8 mouse cellular contexts compared by ENCODE assay signal in the genomic region with DNA sequence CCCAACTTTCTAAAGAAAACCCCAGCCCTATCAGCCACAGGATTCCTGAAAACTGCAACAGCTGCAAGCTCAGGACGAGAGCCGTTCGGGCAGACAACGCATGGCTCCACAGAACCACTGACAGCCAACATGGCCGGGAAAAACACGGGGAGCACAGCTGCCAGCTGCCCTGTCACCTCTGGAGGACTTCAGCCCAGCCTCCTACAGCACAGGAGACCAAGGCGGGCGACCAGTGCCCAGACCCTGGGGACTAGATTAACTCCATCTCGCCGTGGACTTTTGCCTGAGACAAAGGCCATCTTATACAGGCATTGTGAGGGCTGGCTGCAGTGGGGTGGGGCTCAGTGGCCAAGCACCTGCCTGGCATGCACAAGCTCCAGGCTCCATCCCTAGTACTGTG. TPM values are rescaled to one million over a fixed set of nuclear protein-coding genes. Genes with fewer than 3 reads are reported as not detected.
DNase-seq lines count a peak whose midpoint lies in the region; ATAC-seq and TF ChIP-seq lines count a peak whose summit lies in the region.

No protein-coding gene starts in this region.

- H3K27me3 ChIP-seq in C2C12 (ENCODE audit: control insufficient read depth, insufficient read depth, insufficient read length) = no peaks in the 10 kb centered on the region
- no peaks in the 10 kb centered on the region for H3K27me3 ChIP-seq in intestine, embryonic 14.5 days (replicated peaks; ENCODE audit: control insufficient read depth, insufficient read depth, low read length)
- H3K27me3 ChIP-seq in liver, embryonic 12.5 days (replicated peaks) = peaks cover 65% of the 10 kb centered on the region

- H3K79me2 ChIP-seq in C2C12 (ENCODE audit: control insufficient read depth, insufficient read depth) = peaks cover 73% of the 10 kb centered on the region

- peak overlapping the region; percentile 98 for H3K4me2 ChIP-seq in intestine, embryonic 14.5 days (ENCODE audit: low read length)
- H3K4me2 ChIP-seq in liver, embryonic 12.5 days = peak overlapping the region; percentile 67; the same call in 1 of the 2 replicates

- no peaks in the 10 kb centered on the region for H3K9me3 ChIP-seq in intestine, embryonic 14.5 days (ENCODE audit: control insufficient read depth, low read length)
- no peaks in the 10 kb centered on the region for H3K9me3 ChIP-seq in liver, embryonic 12.5 days (replicated peaks)

- peaks cover 23% of the 10 kb centered on the region for H3K4me1 ChIP-seq in cortical plate, adult 2 months (ENCODE audit: control insufficient read depth, insufficient read depth, low read length)
- peaks cover 33% of the 10 kb centered on the region for H3K4me1 ChIP-seq in intestine, embryonic 14.5 days (replicated peaks; ENCODE audit: control insufficient read depth, insufficient read depth, low read length)
- H3K4me1 ChIP-seq in liver, embryonic 12.5 days = peaks cover 28% of the 10 kb centered on the region

- H3ac ChIP-seq in C2C12 (ENCODE audit: control insufficient read depth, insufficient read length, low read depth) = peak overlapping the region; percentile 34

- WGBS in intestine, embryonic 14.5 days = 67% methylated on average over 10 of the region's 10 CpGs
- WGBS in liver, embryonic 12.5 days (ENCODE audit: insufficient replicate concordance) = 70% methylated on average over 10 of the region's 10 CpGs

- H3K27ac ChIP-seq in cortical plate, adult 2 months (ENCODE audit: insufficient read depth, low read length) = no peak overlapping the region
- H3K27ac ChIP-seq in intestine, embryonic 14.5 days (ENCODE audit: low read depth) = no peak overlapping the region
- H3K27ac ChIP-seq in liver, embryonic 12.5 days = no peak overlapping the region

- DNase-seq in intestine, embryonic 14.5 days (ENCODE audit: low spot score) = no peak
- DNase-seq in embryo, embryonic 10 days (ENCODE audit: low spot score) = no peak
- DNase-seq in left cerebral cortex, postnatal 14 days (ENCODE audit: low spot score in 2 of 2) = no peak
- no peak for DNase-seq in c-Kit-positive CD71-positive TER-119-positive erythroid progenitor cells, embryonic 14.5 days (ENCODE audit: low spot score)
- DNase-seq in right cerebral cortex, adult 18-20 months = no peak

- intact Hi-C loops in left cerebral cortex, postnatal 14 days (cut with DNase I) = loop anchor here (5.0 kb wide), 1 partner anchor 48 kb away; no protein-coding TSS in a partner anchor

- TF ChIP-seq POLR2A in cortical plate, adult 2 months (IDR thresholded peaks at IDR 0.05; ENCODE audit: extremely low read depth, insufficient read depth, low read length) = no peak

- peaks cover 69% of the 10 kb centered on the region for H3K79me3 ChIP-seq in C2C12 (ENCODE audit: low read depth)

- H3K4me3 ChIP-seq in C2C12 (ENCODE audit: insufficient read depth, poor library complexity, severe bottlenecking) = no peak overlapping the region
- peak overlapping the region; percentile 100 for H3K4me3 ChIP-seq in cortical plate, adult 2 months (ENCODE audit: insufficient read depth, low read length)
- H3K4me3 ChIP-seq in intestine, embryonic 14.5 days (ENCODE audit: low read depth, low read length) = peak overlapping the region; percentile 72; the same call in 1 of the 2 replicates
- H3K4me3 ChIP-seq in liver, embryonic 12.5 days = no peak overlapping the region

- peaks cover 18% of the 10 kb centered on the region for H3K36me3 ChIP-seq in C2C12 (ENCODE audit: control insufficient read depth, insufficient read depth)
- no peaks in the 10 kb centered on the region; the same call in 1 of the 2 replicates for H3K36me3 ChIP-seq in intestine, embryonic 14.5 days (ENCODE audit: control insufficient read depth, insufficient read depth, low read length)
- no peaks in the 10 kb centered on the region for H3K36me3 ChIP-seq in liver, embryonic 12.5 days

- no peak for TF ChIP-seq CTCF in C2C12 (IDR thresholded peaks at IDR 0.05; ENCODE audit: control insufficient read depth, insufficient read depth, insufficient read length)
- TF ChIP-seq CTCF in cortical plate, adult 2 months (IDR thresholded peaks at IDR 0.05; ENCODE audit: extremely low read depth, insufficient read depth, low read length) = no peak

- no peak for ATAC-seq in intestine, embryonic 14.5 days (replicated peaks; ENCODE audit: low FRiP score, low TSS enrichment, low read depth)
- no peak for ATAC-seq in liver, embryonic 12.5 days

- H3K9ac ChIP-seq in intestine, embryonic 14.5 days (ENCODE audit: low read length) = no peak overlapping the region
- H3K9ac ChIP-seq in liver, embryonic 12.5 days = no peak overlapping the region

TF ChIP-seq in C2C12, 6 proteins besides CTCF, POLR2A, EP300 and RAD21:
- no peak for TF ChIP-seq MAX (IDR thresholded peaks at IDR 0.05)
- TF ChIP-seq MYOD1 (IDR thresholded peaks at IDR 0.05; ENCODE audit: control insufficient read depth, insufficient read length, low read depth) = peak; percentile 11
- no peak for TF ChIP-seq USF1 (IDR thresholded peaks at IDR 0.05; ENCODE audit: low read depth)

RNA-seq across cellular contexts. Expression of gene Zcchc14, which starts 2.8 kb away (rescaled TPM):
- polyA plus RNA-seq in C2C12 (2012; fragmentation: generic; extraction: Trizol) = 18.2 TPM
- 34.3 and 36.3 TPM in 2 replicates for polyA plus RNA-seq in cortical plate, adult 2 months (2012; rRNA removed)
- 21.9 and 25.1 TPM in 2 replicates for polyA plus RNA-seq in intestine, embryonic 14.5 days (2014; fragmentation: Nextera tagmentation; extraction: Ambion mirVana)
- 2.8 and 2.9 TPM in 2 replicates for polyA plus RNA-seq in liver, embryonic 12.5 days (2016; fragmentation: Nextera tagmentation; extraction: Ambion mirVana)
- 10 to 100 TPM; 71.8 to 75.9 TPM for total RNA-seq in left cerebral cortex, postnatal 14 days (2021)

RNA-seq across cellular contexts. Expression of gene Map1lc3b, which starts 59.7 kb away (rescaled TPM):
- 101 TPM for polyA plus RNA-seq in C2C12 (2012; fragmentation: generic; extraction: Trizol)
- 123 and 130 TPM in 2 replicates for polyA plus RNA-seq in cortical plate, adult 2 months (2012; rRNA removed)
- polyA plus RNA-seq in intestine, embryonic 14.5 days (2014; fragmentation: Nextera tagmentation; extraction: Ambion mirVana) = 226 and 231 TPM in 2 replicates
- polyA plus RNA-seq in liver, embryonic 12.5 days (2016; fragmentation: Nextera tagmentation; extraction: Ambion mirVana) = 135 and 137 TPM in 2 replicates
- total RNA-seq in left cerebral cortex, postnatal 14 days (2021) = 100 to 1,000 TPM; 181 to 183 TPM

Comparison
In these comparisons a context has a peak if more than half of its experiments do, and no peak if none do; other contexts are left out.
1. H3K4me3 ChIP-seq: peak in cortical plate, adult 2 months (single experiment) and intestine, embryonic 14.5 days (single experiment); none in C2C12 (single experiment) and liver, embryonic 12.5 days (single experiment).